Mouse (Mus musculus) brain, embryonic 14.5 days (tissue): Measurements from ENCODE around the gene Gpx7.

Experiments
- CTCF ChIP-seq: fragments of 200-500 bp; IDR thresholded peaks from 2 replicates; pipeline ENCODE4 v1.5.1; 2012; ENCODE audit warnings: inconsistent platforms, mild to moderate bottlenecking, moderate library complexity, borderline replicate concordance; ENCODE audit not compliant: insufficient read depth, insufficient read length; ENCODE audit errors: extremely low read depth
- POLR2A ChIP-seq: fragments of 200-500 bp; IDR thresholded peaks from 2 replicates; pipeline ENCODE4 v1.6.1; 2012; ENCODE audit warnings: mild to moderate bottlenecking, inconsistent platforms, borderline replicate concordance; ENCODE audit not compliant: poor library complexity, insufficient read depth, insufficient read length, severe bottlenecking; ENCODE audit errors: extremely low read depth

DNA sequence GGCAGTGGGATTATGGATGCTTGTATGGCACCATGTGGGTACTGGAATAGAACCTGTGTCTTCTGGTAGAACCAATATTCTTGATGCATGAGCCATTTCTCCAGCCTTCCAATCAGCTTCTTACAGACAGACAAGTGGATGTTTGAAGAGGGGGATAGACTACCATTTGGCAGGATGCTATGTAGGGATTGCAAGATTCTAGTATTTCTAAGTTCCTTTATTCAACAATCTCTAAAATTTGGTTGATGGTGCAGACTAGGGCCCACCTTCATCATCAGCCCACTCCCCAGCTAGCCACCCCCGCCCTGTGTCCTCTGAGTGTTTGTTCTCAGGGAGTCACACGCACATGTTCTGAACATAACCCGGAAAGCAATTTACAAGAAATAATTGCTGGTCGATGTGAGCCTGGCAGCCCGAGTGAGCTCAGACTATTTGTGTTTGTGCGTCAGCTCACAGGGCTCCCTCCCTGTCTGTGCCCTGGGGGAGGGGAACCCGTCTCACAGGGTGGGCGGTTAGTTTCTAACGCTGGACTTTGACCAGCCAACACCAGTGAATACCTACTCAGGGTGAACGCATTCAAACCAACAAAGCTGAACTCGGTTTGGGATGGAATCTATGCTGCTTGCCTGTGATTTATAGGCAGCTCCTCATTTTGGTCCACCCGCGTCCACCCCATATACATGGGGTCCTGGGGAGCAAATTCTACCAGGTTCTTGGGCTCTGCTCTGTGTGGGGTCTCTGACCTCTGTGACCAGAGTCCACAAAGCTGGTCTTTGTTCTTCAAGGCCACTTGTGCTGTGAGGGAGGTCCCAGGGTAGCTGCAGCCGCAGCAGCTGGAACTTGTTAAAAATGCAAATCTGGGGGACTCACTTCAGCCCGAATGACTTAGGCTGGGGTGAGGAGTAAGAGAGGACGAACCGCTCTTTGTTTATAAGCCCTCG is 44.2 kb downstream of the Gpx7 start:
- no peak for TF ChIP-seq POLR2A
- TF ChIP-seq CTCF = no peak
